Mouse (Mus musculus): ENCODE data around the gene Filip1. TPM values are rescaled to one million over a fixed set of nuclear protein-coding genes. Genes with fewer than 3 reads are reported as not detected.

Filip1 gene
- polyA plus RNA-seq, 2 experiments from 2014 or later, result 0.29 to 1.6 TPM

Other genes starting within 250 kb of the Filip1 start
- 10 to 100 TPM; 34.2 to 49.1 TPM for gene Tmem30a, start 219.3 kb downstream of the Filip1 start, polyA plus RNA-seq (2017; shearing (Covaris generic))
- 10 to 100 TPM; 57.7 to 74.1 TPM for gene Senp6, start 54.1 kb upstream of the Filip1 start, polyA plus RNA-seq (2017; shearing (Covaris generic))
- gene Myo6, start 152.2 kb upstream of the Filip1 start, polyA plus RNA-seq (2017; shearing (Covaris generic)), result 10 to 100 TPM; 16.3 to 24.3 TPM